Mouse (Mus musculus): ENCODE data around the gene Gprin3.
"Not testable (repeated sequence)": the region's sequence is repeated elsewhere in the genome, so short reads cannot be mapped to it uniquely, and the experiment has no call there.

Gprin3 gene

GRCm38 (mm10) chr6:59348673-59349072, 77.4 kb downstream of the Gprin3 start:
- DNase-seq (ENCODE audit: low spot score in 2 of 2): no peak

- no peak for DNase-seq (ENCODE audit: low spot score in 2 of 2)
These were observed 84.9 kb downstream of the Gprin3 start for GRCm38 (mm10) chr6:59341146-59341545.

GRCm38 (mm10) chr6:59328297-59328696, 97.8 kb downstream of the Gprin3 start:
- no peak for DNase-seq (ENCODE audit: low spot score in 2 of 2)

- DNase-seq (ENCODE audit: low spot score in 2 of 2): no peak
These were observed 110.2 kb downstream of the Gprin3 start for GRCm38 (mm10) chr6:59315868-59316267.

- no peak for DNase-seq (ENCODE audit: low spot score in 2 of 2)
These were observed 111.0 kb downstream of the Gprin3 start for GRCm38 (mm10) chr6:59315090-59315489.

GRCm38 (mm10) chr6:59313162-59313561, 112.9 kb downstream of the Gprin3 start:
- no peak for DNase-seq (ENCODE audit: low spot score in 2 of 2)

GRCm38 (mm10) chr6:59311241-59311640, 114.9 kb downstream of the Gprin3 start:
- DNase-seq (ENCODE audit: low spot score in 2 of 2): no peak

GRCm38 (mm10) chr6:59304235-59304942, 121.7 kb downstream of the Gprin3 start:
- not testable (repeated sequence) for DNase-seq (ENCODE audit: low spot score in 2 of 2)

GRCm38 (mm10) chr6:59303031-59303430, 123.1 kb downstream of the Gprin3 start:
- no peak for DNase-seq (ENCODE audit: low spot score in 2 of 2)

All from urinary bladder, postnatal 36 days (tissue).